Mouse (Mus musculus): Measurements from ENCODE around the gene Xbp1. TPM values are rescaled to one million over a fixed set of nuclear protein-coding genes. Genes with fewer than 3 reads are reported as not detected.

Gene Xbp1
- 100 to 1,000 TPM in 1 of 2 experiments, 10 to 100 TPM in 1; 96.2 to 103 TPM for total RNA-seq (2023)

DNA sequence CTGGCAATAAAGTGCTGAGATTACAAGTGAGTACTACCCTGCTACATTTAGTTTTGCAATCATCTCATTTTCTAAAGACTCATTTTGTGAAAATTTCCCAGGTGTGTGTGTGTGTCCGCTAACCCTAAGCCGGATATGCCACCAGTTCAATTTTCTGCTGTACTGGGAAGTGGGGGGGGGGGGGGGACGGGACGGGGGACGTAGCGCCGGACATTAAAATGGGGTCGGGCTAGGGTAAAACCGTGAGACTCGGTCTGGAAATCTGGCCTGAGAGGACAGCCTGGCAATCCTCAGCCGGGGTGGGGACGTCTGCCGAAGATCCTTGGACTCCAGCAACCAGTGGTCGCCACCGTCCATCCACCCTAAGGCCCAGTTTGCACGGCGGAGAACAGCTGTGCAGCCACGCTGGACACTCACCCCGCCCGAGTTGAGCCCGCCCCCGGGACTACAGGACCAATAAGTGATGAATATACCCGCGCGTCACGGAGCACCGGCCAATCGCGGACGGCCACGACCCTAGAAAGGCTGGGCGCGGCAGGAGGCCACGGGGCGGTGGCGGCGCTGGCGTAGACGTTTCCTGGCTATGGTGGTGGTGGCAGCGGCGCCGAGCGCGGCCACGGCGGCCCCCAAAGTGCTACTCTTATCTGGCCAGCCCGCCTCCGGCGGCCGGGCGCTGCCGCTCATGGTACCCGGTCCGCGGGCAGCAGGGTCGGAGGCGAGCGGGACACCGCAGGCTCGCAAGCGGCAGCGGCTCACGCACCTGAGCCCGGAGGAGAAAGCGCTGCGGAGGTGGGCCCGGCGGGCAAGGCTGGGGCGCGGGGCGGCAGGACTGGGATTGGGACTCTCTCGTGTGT lies at the start of gene Xbp1:
Xbp1 (plus strand) TSS at position 248 of the 854 bp plus-strand sequence.

DNA sequence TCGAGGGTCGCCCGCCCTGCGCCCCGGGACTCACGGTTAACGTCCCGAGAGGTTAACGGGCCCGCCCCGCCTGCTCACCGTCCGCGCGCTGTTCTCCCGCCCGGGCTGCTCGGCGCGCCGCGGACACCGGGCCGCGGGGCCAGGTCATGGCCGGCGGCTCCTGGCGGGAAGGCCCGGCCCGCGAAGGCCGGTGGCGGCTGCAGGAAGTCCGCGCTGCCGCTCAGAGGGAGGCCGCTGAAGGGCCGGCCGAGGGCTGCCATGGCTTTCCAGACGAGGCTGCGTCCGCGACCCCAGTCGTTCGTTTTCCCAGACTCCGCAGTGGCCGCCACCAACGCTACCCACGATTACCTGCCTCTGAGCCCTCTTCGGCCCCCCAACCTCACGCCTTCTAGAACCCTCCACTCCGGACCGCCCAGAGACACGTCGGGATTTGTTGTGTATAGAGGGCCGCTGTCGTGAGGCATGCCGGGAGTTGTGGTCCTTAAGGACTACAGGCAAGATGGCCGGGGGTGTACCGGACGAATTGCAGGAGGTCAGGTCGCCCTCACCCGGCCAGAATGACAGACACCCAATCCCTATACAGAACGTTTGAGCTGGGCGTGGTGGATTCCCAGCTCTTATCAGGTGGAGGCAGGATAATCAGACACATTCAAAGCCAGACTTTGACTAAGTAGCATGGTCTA lies 21.5 kb downstream of the Xbp1 start, which contains the start of gene Ccdc117:
Ccdc117 (minus strand) TSS at position 389 of the 683 bp plus-strand sequence.

DNA sequence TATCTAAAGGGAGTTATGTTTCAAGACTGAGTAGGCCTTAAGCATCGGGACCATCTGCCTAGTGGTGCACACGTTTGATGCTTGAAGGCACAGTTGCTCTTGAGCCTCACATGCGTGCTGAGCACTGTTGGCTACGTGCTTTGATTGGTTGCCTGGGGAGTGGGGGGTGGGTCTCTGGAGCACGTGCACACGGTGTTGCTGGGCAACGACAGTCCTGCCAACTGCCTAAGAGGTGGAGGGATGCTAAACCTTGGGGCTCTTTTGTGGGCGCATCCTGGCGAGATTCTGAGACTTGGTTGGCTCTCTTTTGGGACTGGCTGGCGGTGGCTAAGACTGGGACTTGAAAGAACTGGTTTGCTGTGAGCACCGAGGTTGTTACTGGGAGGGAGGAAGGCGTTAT lies 49.0 kb downstream of the Xbp1 start, which contains the start of gene Ankrd36:
Ankrd36 (plus strand) TSS at position 211 of the 400 bp plus-strand sequence.

Other genes with a start within 250 kb of the Xbp1 start
- 10 to 100 TPM; 68.2 to 74.2 TPM for gene Znrf3, start 75.8 kb upstream of the Xbp1 start, total RNA-seq (2023)
- 10 to 100 TPM; 40.4 to 49.0 TPM for gene Ccdc117, start 21.5 kb downstream of the Xbp1 start, total RNA-seq (2023)
- not detected for gene Ankrd36, start 49.0 kb downstream of the Xbp1 start, total RNA-seq (2023)
- 10 to 100 TPM; 69.3 to 82.0 TPM for gene Mrps24, start 195.0 kb downstream of the Xbp1 start, total RNA-seq (2023)
- 10 to 100 TPM; 34.1 to 36.1 TPM for gene Urgcp, start 241.7 kb downstream of the Xbp1 start, total RNA-seq (2023)

All from T-cell, adult 66 days (primary cell).